Mouse (Mus musculus) lung, postnatal 10 days (tissue): ENCODE measurements around the gene Unc13a.
"Not testable (repeated sequence)": the region's sequence is repeated elsewhere in the genome, so short reads cannot be mapped to it uniquely, and the experiment has no call there.

ENCODE experiments used
- DNase-seq: peaks from one replicate; pipeline ENCODE4 v3.0.0; 2021

Gene Unc13a

DNA sequence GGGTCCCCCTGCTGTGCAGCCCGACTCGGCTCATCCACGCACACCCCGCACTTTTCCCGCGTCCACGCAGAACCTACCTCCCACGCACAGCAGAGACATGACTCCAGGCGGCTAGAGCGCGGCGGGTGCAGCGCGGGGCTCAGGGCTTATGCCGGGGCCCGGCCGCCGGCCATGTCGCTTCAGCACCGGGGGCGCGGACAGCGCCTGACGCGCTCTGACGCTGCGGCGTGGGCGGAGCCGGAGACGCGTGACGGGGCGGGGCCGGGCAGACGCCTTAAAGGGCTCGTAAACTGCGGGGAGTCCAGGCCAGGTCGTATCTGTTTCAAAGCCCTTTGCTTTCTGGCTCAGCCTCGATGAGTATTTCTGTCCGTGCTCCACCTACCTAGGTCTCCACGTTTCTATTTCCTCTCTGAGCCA is at the start of gene Unc13a:
Gene Unc13a, minus strand, starts transcription at position 209 of the 417 bp plus-strand sequence.
- DNase-seq = peak; percentile 92

DNA sequence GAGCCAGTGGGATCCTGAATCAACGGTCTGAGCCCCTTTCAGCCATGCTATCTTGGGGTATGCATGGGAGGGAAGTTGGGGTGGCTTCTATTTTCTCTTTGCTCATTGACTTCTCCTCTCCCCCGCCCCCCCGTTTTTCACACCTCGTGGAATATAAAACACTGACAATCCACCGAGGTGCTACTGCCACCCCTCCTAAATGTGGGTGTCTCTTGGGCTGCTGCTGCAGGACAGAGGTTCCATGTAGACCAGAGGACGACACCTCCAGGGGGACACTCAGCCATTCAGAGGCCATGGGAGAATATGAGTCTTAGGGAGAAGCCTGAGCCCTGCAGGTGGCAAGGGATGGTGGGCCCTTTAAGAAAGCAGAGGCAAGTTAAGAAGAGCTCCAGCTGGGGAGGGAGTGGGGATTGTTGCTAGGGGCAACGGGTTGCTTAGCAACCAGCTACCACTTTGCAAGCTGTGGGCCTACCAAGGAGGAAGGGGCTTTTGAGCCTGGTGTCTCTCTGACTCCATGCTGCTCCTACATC is 48.4 kb upstream of the Unc13a start:
- no peak for DNase-seq

- DNase-seq = no peak
Observed at GRCm38 (mm10) chr8:71719218-71719617, 47.7 kb upstream of the Unc13a start.

DNA sequence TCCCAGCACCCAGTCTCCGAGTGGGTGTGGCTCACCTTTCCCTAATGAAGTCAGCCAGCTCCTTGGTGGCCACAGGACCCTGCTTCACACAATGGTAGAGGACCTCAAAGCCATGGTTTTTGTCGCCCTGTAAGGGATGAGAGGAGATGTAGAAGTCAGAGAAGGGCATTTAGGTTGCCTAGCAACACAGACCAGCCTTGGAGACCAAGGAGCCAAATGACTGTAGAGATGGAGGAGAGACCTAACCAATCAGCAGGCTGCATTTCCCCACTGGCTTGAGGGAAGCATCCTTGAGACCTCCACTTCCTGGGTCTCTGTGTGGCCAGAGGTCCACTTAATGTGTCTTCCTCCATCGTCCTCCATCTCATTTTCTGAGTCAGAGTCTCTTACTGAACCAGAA is 46.7 kb upstream of the Unc13a start:
- no peak for DNase-seq

DNA sequence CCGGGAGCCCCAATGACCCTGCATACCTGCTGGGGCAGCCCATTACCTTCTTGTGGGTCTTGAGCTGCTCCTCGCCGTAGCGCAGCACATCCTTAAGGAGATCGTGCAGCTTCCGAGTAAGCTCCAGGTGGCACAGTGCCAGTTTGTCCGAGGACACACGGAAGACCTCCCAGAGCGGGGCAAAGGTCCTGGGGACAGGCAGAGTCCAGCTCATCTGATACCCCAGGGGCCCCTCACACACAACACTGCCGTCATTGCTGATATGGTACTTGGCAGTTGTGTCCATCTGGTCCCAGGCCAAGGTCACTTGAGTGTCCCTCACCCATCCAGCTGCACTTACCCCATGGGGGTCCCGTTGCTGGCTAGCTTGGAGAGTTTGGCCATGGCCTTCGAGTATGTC is 45.5 kb upstream of the Unc13a start:
- no peak for DNase-seq

DNA sequence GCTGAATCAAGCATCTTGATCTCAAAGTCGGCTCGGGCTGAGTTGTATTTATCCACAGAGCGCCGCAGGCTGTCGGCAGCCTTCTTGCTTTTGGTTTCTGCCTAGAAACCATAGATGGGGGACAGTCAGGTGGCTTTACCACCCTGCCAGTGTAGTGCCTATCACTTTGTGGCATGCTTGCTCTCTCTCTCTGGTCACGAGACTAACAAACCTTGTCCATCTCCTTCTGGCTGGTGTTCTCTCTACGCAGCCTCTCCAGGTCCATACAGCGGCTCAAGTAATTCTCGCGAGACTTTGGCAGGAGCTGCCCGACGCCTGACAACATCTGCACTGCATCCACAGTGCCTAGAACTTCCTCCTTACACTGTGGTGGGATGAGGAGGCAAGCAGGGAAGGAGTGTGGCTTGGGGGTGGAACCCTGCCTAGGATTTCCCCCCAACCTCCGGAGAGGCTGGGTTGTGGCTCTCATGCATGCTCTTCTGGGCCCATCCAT is 45.0 kb upstream of the Unc13a start:
- DNase-seq = no peak

DNA sequence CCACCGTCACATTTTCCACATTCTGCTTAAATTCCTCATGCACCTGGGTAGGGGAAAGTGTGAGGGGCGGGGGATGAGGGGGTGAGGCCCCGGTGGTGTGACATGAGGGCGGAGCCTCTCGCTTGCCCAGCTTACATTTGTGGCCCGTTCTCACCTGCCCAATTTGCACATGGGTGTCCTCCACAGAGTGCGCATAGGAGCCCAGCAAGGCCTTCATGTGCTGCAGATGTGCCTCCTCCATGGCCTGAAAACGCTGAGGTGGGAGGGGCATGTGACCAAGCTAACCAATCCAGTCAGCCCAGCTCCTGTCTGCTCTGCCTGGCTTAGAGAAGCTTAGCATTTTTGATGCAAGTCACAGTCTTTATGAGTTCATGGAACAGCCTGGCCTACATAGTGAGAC is 44.0 kb upstream of the Unc13a start:
- no peak for DNase-seq

- no peak for DNase-seq
Observed at GRCm38 (mm10) chr8:71711574-71711973, 40.0 kb upstream of the Unc13a start.

- peak; percentile 87 for DNase-seq
Observed at GRCm38 (mm10) chr8:71709800-71710446, 38.4 kb upstream of the Unc13a start.

DNA sequence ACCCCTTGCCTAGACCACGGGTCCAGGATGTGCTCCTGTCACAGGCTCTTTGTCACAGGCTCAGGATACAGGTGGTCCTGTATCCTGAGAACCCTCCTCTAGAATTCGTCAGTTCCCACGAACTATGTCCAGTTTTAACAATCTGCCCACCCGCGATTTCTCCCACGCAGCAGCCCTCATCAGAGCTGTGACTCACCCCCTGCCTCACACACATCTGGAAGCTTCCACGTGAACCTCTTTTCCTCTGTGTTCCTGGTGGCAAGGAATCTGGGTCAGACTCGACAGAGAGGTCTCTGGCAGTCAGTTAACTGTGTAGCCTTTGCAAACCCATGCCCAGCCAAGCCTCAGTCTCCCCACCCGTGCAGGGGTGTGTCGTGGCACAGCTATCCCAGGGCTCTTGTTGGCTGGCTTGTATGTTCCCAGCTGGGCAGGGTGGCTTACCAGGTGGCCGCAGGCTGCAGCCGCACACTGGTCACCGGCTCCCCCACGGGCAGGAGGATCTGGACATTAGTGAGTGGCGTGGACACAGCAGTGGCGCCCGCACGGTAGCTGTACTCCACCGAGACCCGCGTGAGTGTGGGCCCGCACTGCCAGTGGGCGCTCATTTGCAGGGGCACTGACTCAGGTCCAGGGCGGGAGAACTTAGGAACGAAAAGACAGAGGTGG is 37.7 kb upstream of the Unc13a start:
- DNase-seq = no peak

GRCm38 (mm10) chr8:71707874-71708273 is 36.3 kb upstream of the Unc13a start:
- peak; percentile 58 for DNase-seq

DNA sequence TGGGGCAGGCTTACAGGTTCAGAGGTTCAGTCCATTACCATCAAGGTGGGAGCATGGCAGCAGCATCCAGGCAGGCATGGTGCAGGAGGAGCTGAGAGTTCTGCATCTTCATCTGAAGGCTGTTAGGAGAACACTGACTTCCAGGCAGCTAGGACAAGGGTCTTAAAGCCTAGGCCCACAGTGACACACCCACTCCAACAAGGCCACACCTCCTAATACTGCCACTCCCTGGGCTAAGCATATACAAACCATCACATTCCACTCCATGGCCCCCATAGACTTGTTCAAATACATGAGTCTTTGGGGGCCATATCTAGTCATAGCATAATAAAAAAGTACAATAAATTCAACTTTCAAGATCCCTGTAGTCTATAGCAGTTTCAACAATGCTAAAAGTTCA is 31.8 kb upstream of the Unc13a start:
- DNase-seq = not testable (repeated sequence)

DNA sequence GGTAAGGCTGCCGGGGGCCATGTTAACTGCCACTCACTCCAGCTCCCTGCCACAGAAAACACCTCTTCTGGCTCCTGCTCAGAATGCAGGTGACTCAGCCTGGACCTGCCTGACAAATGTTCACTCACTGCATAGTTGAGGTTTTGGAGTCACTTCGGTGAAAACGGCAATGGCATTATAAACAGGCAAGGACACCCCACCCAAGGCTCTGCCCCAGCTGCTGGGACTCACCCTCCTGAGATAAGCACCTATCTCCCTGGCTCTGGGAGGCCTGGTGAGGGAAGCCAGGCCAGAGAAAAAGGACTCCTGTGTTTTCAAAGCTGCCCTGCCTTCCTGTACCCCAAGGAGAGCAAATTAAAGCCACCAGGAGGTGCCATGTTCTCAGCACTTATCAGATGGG is 31.4 kb upstream of the Unc13a start:
- DNase-seq = no peak

DNA sequence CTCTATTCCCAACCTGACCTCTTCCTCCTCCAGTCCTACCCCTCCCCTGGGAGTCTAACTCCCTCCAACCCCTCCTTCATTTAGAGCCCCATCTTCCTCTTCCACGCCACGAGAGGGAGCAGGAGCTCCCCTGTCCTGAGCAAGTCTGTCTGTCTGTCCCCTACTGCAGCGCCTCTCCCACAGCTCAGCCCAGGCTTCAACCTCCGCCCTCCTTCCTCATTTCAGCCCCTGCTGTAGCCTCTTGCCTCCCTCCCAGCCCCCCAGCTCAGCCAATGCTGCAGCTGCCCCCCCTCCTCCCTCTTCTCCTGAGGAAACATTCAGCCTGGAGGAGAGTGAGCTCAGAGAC is 30.5 kb upstream of the Unc13a start:
- no peak for DNase-seq

- DNase-seq = no peak
Observed at GRCm38 (mm10) chr8:71701414-71702086, 30.0 kb upstream of the Unc13a start, which contains the start of gene B3gnt3. B3gnt3 (minus strand) TSS chr8:71701789.

- DNase-seq = peak; percentile 59
Observed at GRCm38 (mm10) chr8:71700493-71701269, 29.1 kb upstream of the Unc13a start.

DNA sequence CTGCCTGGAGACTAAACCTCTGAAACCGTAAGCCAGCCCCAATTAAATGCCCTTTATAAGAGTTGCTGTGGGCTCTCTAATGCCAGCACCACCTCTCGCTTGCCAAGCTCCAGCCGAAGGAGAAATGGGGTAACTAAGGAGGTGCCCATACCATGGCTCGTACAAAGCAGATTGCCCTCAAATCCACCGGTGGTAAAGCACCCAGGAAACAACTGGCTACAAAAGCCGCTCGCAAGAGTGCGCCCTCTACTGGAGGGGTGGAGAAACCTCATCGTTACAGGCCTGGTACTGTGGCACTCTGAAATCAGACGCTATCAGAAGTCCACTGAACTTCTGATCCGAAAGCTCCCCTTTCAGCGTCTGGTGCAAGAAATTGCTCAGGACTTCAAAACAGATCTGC is 23.9 kb upstream of the Unc13a start:
- not testable (repeated sequence) for DNase-seq

DNA sequence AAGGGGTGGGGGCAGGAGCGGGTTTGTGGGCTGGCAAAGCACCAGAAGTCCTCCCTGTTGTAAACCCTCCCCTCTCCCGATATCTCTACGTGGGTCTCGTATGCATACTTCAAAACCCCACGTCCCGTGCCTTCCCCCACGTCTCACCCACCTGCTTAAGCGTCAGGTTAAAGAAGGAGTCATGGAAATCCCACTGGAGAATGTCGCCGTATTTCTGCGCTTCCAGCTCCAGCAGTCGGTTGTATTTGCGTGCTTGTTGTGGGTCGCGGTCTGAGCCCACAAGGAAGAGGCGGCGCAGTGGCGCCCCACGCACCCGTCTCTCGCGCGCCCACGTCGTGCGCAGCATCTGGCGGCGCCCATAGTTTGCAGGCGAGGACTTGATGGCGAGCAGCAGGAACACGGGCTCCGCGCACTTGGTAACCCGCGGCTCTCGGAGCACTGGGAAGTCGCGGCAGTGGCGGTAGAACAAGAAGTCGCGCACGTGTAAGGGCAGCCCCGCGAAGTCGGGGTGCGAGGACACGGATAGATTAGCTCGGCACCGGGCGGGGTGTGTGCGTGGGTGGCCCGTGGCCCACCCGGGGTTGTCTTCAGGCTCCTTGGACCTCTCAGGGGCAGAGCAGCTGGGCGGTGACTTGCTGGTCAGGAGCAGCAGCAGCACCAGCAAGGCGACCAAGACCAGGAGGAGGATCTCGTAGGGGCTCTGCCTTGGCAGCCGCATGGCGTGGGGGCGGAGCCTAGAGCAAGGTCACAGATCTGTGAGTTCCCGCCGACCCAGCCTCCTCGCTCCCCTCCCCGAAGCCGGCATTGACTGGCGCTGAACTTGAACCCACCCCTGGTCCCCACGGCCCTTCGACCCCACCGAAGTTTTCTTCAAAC is 21.8 kb upstream of the Unc13a start:
- no peak for DNase-seq

GRCm38 (mm10) chr8:71692509-71692908 is 21.0 kb upstream of the Unc13a start:
- DNase-seq = no peak

- no peak for DNase-seq
Observed at GRCm38 (mm10) chr8:71689028-71689427, 17.5 kb upstream of the Unc13a start, which contains the start of gene Insl3. Insl3 (plus strand) TSS chr8:71689214.

DNA sequence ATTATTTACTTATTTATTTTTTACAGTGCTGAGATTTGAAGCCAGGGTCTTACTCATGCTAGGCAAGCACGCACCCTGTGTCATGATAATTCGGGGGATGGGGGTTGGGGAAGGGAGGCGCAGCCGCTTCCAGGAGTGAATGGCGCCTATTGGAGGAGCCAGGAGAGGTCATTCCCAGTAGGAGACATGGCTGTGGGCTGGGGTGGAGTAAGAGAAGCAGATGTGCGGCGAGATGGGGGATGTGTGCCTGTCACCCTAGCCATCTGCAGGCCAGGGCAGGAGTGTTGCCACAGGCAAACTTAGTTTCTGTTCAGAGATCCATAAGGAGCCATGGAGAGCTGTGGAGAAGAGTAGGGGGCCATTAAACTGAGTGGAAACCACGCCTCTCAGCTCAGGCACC is 16.1 kb upstream of the Unc13a start:
- DNase-seq = no peak
